Mouse (Mus musculus) neural tube, embryonic 14.5 days (tissue): Measurements from ENCODE around the gene Ndufaf3. TPM values are rescaled to one million over a fixed set of nuclear protein-coding genes. Genes with fewer than 3 reads are reported as not detected.
"Not testable (repeated sequence)": the region's sequence is repeated elsewhere in the genome, so short reads cannot be mapped to it uniquely, and the experiment has no call there.

Experiments
- ATAC-seq: fragments of 200-750 bp; cut with Nextera tagmentation; 2 replicates; pipeline ENCODE4 v1.8.0; 2017; ENCODE audit warnings: low read depth, mild to moderate bottlenecking, moderate TSS enrichment, moderate library complexity
- H3K27ac ChIP-seq: fragments of 300-500 bp; sonication (generic); 2 replicates; pipeline ENCODE4 v1.5.1; 2014; ENCODE audit warnings: low read depth, mild to moderate bottlenecking, control low read depth, low read length, moderate library complexity, mixed read lengths
- H3K27me3 ChIP-seq: fragments of 300-500 bp; sonication (generic); 2 replicates; pipeline ENCODE4 v1.6.1; 2014; ENCODE audit warnings: low read length; ENCODE audit not compliant: control insufficient read depth, insufficient read depth
- H3K36me3 ChIP-seq: fragments of 300-500 bp; sonication (generic); 2 replicates; pipeline ENCODE4 v1.6.1; 2014; ENCODE audit warnings: low read length, mixed read lengths; ENCODE audit not compliant: control insufficient read depth, insufficient read depth
- H3K4me1 ChIP-seq: fragments of 300-500 bp; sonication (generic); 2 replicates; pipeline ENCODE4 v1.6.1; 2014; ENCODE audit warnings: low read length; ENCODE audit not compliant: control insufficient read depth, insufficient read depth
- H3K4me2 ChIP-seq: fragments of 300-500 bp; sonication (generic); 2 replicates; pipeline ENCODE4 v1.6.1; 2014; ENCODE audit warnings: mild to moderate bottlenecking, low read depth, low read length, control low read depth
- H3K4me3 ChIP-seq: fragments of 300-500 bp; sonication (generic); 2 replicates; pipeline ENCODE4 v1.5.1; 2014; ENCODE audit warnings: low read depth, low read length, control low read depth, mixed read lengths
- H3K9ac ChIP-seq: fragments of 300-500 bp; sonication (generic); replicated peaks from 2 replicates; pipeline ENCODE4 v1.6.1; 2014; ENCODE audit warnings: low read depth, mild to moderate bottlenecking, control low read depth, low read length, mixed read lengths
- H3K9me3 ChIP-seq: fragments of 300-500 bp; sonication (generic); 2 replicates; pipeline ENCODE4 v1.6.1; 2016; ENCODE audit warnings: low read length; ENCODE audit not compliant: control insufficient read depth
- WGBS: fragments of 180-500 bp; shearing (Covaris S2); extraction: QIAGEN DNeasy Blood & Tissue Kit; methylation state at CpG from one replicate; pipeline ENCODE4 v1.1.7; 2014; 5-methylcytosine and 5-hydroxymethylcytosine counted together
- polyA plus RNA-seq: library from polyadenylated mRNA; unstranded; fragments of >200 nt; fragmentation: Nextera tagmentation; extraction: Ambion mirVana; gene quantifications from 2 replicates; pipeline ENCODE4 v1.2.1, GENCODE M21; 2014

Ndufaf3 gene
- polyA plus RNA-seq, result 81.7 and 96.8 TPM in 2 replicates

- Histone ChIP-seq H3K4me2 (peak within 1 kb of the TSS; percentile 80), H3K36me3 (peaks cover 29% of the 10 kb centered on the region), H3K9ac (peak within 1 kb of the TSS; percentile 65), H3K9me3 (no peaks in the 10 kb centered on the region), H3K4me3 (peak within 1 kb of the TSS; percentile 73), H3K4me1 (peaks cover 26% of the 10 kb centered on the region), H3K27me3 (no peaks in the 10 kb centered on the region), H3K27ac (peak within 1 kb of the TSS; percentile 93)
- peak; percentile 85 for ATAC-seq
- under 1% methylated on average over 72 of the region's 73 CpGs for WGBS
Observed at GRCm38 (mm10) chr9:108566815-108567776, at the start of gene Ndufaf3. Ndufaf3 (minus strand) TSS chr9:108567434.

DNA sequence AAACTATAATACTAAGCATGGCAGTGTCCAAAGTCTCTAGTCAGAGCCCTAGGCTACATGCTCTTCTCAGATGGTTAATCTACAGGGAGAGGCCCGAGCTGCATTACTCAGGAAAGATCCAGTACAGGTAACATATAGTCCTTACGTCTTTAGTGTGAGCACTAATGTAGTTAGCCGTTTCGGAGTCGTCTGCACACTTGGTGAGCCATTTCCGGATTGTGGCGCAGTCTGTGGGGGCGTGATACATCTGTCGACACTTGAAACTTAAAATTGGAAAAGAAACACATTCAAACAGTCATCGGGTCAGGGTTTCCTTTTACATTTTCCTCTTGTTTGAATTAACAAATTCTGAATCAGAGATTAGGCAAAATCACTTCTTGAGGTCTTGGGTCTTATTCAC lies 44.3 kb upstream of the Ndufaf3 start:
- Histone ChIP-seq H3K36me3 (peaks cover 82% of the 10 kb centered on the region), H3K27me3 (no peaks in the 10 kb centered on the region), H3K27ac (no peak overlapping the region), H3K4me1 (no peaks in the 10 kb centered on the region), H3K4me3 (no peak overlapping the region), H3K9ac (no peak overlapping the region), H3K4me2 (no peak overlapping the region), H3K9me3 (no peaks in the 10 kb centered on the region)
- no peak for ATAC-seq
- 98% methylated on average over 10 of the region's 10 CpGs for WGBS

DNA sequence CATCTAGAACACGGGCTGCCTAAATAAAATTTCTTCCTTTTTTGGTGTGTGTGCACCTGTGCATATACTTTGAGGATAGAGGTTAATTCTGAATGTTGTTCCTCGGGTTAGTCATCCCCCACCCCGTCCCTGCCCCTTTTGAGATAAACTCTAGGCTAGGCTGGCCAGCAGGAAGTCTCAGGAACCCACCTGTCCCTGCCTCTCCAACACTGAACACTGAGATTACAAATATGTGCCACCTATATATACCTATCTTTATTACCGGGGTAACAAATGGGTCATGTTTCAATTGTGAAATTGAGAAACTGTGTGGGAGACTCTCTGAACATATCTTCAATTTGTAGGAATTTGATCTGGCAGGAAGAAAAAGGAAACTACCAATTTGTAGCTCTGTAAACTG lies 41.7 kb upstream of the Ndufaf3 start:
- no peak overlapping the region for H3K4me3 ChIP-seq
- WGBS, result 93% methylated on average over 4 of the region's 4 CpGs

DNA sequence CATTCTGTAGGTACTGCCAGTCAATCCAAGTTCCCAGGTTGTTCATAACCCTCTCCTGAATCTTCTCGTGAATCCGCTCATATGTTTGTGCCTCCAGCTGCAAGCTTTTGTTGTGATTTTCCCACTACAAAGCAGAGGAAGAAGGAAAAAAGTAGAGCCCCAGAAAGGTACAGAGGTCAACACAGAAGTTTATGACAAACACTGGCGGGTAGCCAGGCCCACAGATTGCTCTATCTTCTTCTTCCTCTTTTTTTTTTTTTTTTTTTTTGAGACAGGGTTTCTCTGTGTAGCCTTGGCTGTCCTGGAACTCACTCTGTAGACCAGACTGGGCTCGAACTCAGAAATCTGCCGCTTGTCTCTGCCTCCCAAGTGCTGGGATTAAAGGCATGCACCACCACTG lies 40.7 kb upstream of the Ndufaf3 start:
- not testable (repeated sequence) for H3K4me3 ChIP-seq, H3K9me3 ChIP-seq, H3K4me2 ChIP-seq, ATAC-seq, H3K4me1 ChIP-seq, H3K27me3 ChIP-seq, H3K27ac ChIP-seq, H3K9ac ChIP-seq
- H3K36me3 ChIP-seq, result peaks cover 79% of the 10 kb centered on the region
- WGBS, result 92% methylated on average over 5 of the region's 5 CpGs

More for the DNA sequence above, 41.7 kb upstream of the Ndufaf3 start:
- Histone ChIP-seq H3K4me2 (no peak overlapping the region), H3K9me3 (no peaks in the 10 kb centered on the region), H3K27me3 (no peaks in the 10 kb centered on the region), H3K36me3 (peaks cover 77% of the 10 kb centered on the region), H3K4me1 (no peaks in the 10 kb centered on the region), H3K9ac (no peak overlapping the region), H3K27ac (no peak overlapping the region)
- ATAC-seq, result no peak

GRCm38 (mm10) chr9:108601986-108602385 lies 34.8 kb upstream of the Ndufaf3 start:
- Histone ChIP-seq H3K4me3 (no peak overlapping the region), H3K4me2 (no peak overlapping the region), H3K36me3 (peaks cover 26% of the 10 kb centered on the region), H3K9ac (no peak overlapping the region), H3K27ac (no peak overlapping the region), H3K9me3 (no peaks in the 10 kb centered on the region), H3K4me1 (0 out of 2 replicates have a peak, but pooled peaks cover 3% of the 10 kb centered on the region), H3K27me3 (no peaks in the 10 kb centered on the region)
- no peak for ATAC-seq
- WGBS, result 93% methylated on average over 4 of the region's 4 CpGs

GRCm38 (mm10) chr9:108600011-108600410 lies 32.8 kb upstream of the Ndufaf3 start:
- Histone ChIP-seq H3K36me3 (peaks cover 15% of the 10 kb centered on the region), H3K9me3 (no peaks in the 10 kb centered on the region), H3K4me3 (no peak overlapping the region), H3K4me1 (peaks cover 7% of the 10 kb centered on the region; the same call in 1 of the 2 replicates), H3K27me3 (no peaks in the 10 kb centered on the region), H3K4me2 (no peak overlapping the region), H3K9ac (no peak overlapping the region), H3K27ac (no peak overlapping the region)
- WGBS, result 61% methylated on average over 2 of the region's 2 CpGs
- ATAC-seq, result no peak

DNA sequence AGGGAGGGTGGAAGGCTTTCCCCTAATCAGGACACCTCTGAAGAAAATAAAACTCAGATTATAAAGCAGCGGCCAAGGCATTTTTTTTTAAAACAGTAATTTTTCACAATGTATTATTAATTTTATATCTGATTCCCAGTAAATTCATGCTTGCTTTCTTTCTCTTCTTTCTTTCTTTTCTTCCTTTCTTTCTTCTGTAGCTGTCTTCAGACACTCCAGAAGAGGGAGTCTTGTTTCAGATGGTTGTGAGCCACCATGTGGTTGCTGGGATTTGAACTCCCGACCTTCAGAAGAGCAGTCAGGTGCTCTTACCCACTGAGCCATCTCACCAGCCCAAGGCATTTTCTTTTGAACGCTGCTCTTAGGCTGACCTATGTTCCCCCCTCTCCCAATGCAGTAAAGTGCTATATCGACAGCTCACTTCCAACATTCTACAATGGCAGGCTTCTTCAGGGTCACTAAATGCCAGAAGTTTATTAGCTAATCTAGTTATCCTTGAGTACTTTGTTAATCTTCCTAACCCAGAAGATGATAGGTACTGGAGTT lies 31.9 kb upstream of the Ndufaf3 start:
- ATAC-seq, result no peak

GRCm38 (mm10) chr9:108596998-108597764 lies 29.9 kb upstream of the Ndufaf3 start, which contains the start of gene P4htm:
P4htm (minus strand) TSS chr9:108597667.
- peak within 1 kb of the TSS; percentile 16 for H3K27ac ChIP-seq
- no peaks in the 10 kb centered on the region for H3K27me3 ChIP-seq
- WGBS, result under 1% methylated on average over 67 of the region's 69 CpGs
- H3K4me2 ChIP-seq, result peak within 1 kb of the TSS; percentile 91
- no peaks in the 10 kb centered on the region for H3K36me3 ChIP-seq
- H3K9me3 ChIP-seq, result no peaks in the 10 kb centered on the region
- peaks cover 7% of the 10 kb centered on the region; the same call in 1 of the 2 replicates for H3K4me1 ChIP-seq
- peak within 1 kb of the TSS; percentile 56 for H3K4me3 ChIP-seq
- ATAC-seq, result peak; percentile 90
- peak within 1 kb of the TSS; percentile 70 for H3K9ac ChIP-seq

More for the DNA sequence above, 31.9 kb upstream of the Ndufaf3 start:
- peaks cover 7% of the 10 kb centered on the region; the same call in 1 of the 2 replicates for H3K4me1 ChIP-seq
- H3K27ac ChIP-seq, result no peak overlapping the region
- no peak overlapping the region for H3K9ac ChIP-seq
- H3K9me3 ChIP-seq, result no peaks in the 10 kb centered on the region
- peaks cover 11% of the 10 kb centered on the region for H3K36me3 ChIP-seq
- no peaks in the 10 kb centered on the region for H3K27me3 ChIP-seq
- no peak overlapping the region for H3K4me2 ChIP-seq
- no peak overlapping the region for H3K4me3 ChIP-seq
- 75% methylated on average over 4 of the region's 4 CpGs for WGBS
